Mouse (Mus musculus) neural tube, embryonic 12.5 days (tissue): ENCODE data around the gene Ddit4. TPM values are rescaled to one million over a fixed set of nuclear protein-coding genes. Genes with fewer than 3 reads are reported as not detected.
"Not testable (repeated sequence)": the region's sequence is repeated elsewhere in the genome, so short reads cannot be mapped to it uniquely, and the experiment has no call there.

Experiments
- ATAC-seq: fragments of 200-750 bp; cut with Nextera tagmentation; 2 replicates; pipeline ENCODE4 v1.8.0; 2017; ENCODE audit warnings: low read depth, mild to moderate bottlenecking, moderate TSS enrichment, moderate library complexity; ENCODE audit not compliant: low FRiP score
- H3K27ac ChIP-seq: fragments of 300-500 bp; sonication (generic); 2 replicates; pipeline ENCODE4 v1.5.1; 2016
- H3K27me3 ChIP-seq: fragments of 300-500 bp; sonication (generic); replicated peaks from 2 replicates; pipeline ENCODE4 v1.6.1; 2016; ENCODE audit warnings: mild to moderate bottlenecking
- H3K36me3 ChIP-seq: fragments of 300-500 bp; sonication (generic); 2 replicates; pipeline ENCODE4 v1.6.1; 2016; ENCODE audit warnings: mild to moderate bottlenecking
- H3K4me1 ChIP-seq: fragments of 300-500 bp; sonication (generic); 2 replicates; pipeline ENCODE4 v1.6.1; 2016
- H3K4me2 ChIP-seq: fragments of 300-500 bp; sonication (generic); replicated peaks from 2 replicates; pipeline ENCODE4 v1.6.1; 2016; ENCODE audit warnings: mild to moderate bottlenecking
- H3K4me3 ChIP-seq: fragments of 300-500 bp; sonication (generic); 2 replicates; pipeline ENCODE4 v1.5.1; 2016
- H3K9ac ChIP-seq: fragments of 300-500 bp; sonication (generic); 2 replicates; pipeline ENCODE4 v1.6.1; 2016; ENCODE audit warnings: mild to moderate bottlenecking
- H3K9me3 ChIP-seq: fragments of 300-500 bp; sonication (generic); 2 replicates; pipeline ENCODE4 v1.6.1; 2016; ENCODE audit warnings: mild to moderate bottlenecking
- WGBS: fragments of 180-500 bp; shearing (Covaris S2); methylation state at CpG from one replicate; pipeline ENCODE4 v1.1.7; 2016; 5-methylcytosine and 5-hydroxymethylcytosine counted together
- polyA plus RNA-seq: library from polyadenylated mRNA; unstranded; fragments of >200 nt; fragmentation: Nextera tagmentation; extraction: Ambion mirVana; gene quantifications from 2 replicates; pipeline ENCODE4 v1.2.1, GENCODE M21; 2016

Ddit4 gene
- polyA plus RNA-seq, result 75.7 and 78.9 TPM in 2 replicates

DNA sequence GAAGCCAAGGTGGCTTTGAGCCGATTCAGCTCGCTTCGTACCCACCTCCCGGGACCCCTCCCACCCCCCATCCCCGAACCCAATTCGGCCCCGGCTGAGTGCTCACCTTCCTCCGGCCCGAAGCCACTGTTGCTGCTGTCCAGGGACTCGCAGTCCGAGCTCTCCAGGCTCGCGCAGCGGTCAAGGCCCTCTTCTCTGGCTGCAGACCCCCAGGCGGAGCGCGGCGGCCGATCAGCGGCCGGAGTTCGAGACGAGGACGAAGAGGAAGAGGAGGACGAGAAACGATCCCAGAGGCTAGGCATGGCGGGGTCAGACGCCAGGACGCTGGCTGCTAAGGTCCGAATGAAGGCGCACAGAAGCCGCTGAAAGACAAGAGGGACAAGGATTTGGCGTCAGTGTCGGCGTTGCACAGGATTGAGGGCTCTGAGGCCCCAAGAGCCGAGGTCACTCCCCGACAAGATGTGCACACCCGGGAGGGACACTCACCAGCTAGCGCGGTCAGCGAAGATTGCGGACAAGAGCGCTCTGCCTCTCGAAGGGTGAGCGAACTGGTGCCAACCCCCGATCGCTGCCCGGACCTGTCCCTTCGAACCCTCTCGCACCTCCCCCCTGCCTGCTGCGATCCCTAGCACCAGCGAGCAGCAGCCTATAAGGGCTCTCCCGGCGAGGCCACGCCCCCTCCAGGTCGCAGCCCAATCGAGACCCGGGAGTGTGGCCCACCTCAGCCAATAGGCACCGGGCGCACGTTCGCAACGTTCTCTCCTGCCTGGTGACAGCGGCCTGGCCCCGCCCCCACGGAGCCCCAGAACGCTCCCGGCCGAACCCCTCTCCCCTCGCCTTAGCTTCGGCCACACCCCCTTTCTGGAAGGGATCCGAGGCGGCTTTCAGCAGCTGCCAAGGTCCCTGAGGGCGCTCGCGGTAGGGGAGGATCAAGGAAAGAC is at the start of gene Ddit4:
Gene Ddit4, minus strand, starts transcription at position 624 of the 941 bp plus-strand sequence.
- H3K4me1 ChIP-seq, result peaks cover 30% of the 10 kb centered on the region

GRCm38 (mm10) chr10:59999057-59999456 is 47.4 kb upstream of the Ddit4 start:
- WGBS, result 83% methylated on average over 3 of the region's 3 CpGs
- Histone ChIP-seq H3K9me3 (no peaks in the 10 kb centered on the region), H3K27ac (no peak overlapping the region), H3K4me2 (no peak overlapping the region), H3K27me3 (no peaks in the 10 kb centered on the region), H3K9ac (no peak overlapping the region), H3K4me1 (peaks cover 17% of the 10 kb centered on the region), H3K36me3 (peaks cover 21% of the 10 kb centered on the region), H3K4me3 (no peak overlapping the region)
- ATAC-seq, result no peak

More for the DNA sequence above, at the start of gene Ddit4:
- under 1% methylated on average over 76 of the region's 76 CpGs for WGBS
- peak; percentile 96 for ATAC-seq
- peaks cover 3% of the 10 kb centered on the region; the same call in 1 of the 2 replicates for H3K36me3 ChIP-seq
- H3K27me3 ChIP-seq, result no peaks in the 10 kb centered on the region
- peak within 1 kb of the TSS; percentile 91 for H3K4me3 ChIP-seq
- H3K9ac ChIP-seq, result peak within 1 kb of the TSS; percentile 95
- peak within 1 kb of the TSS; percentile 84 for H3K27ac ChIP-seq
- H3K4me2 ChIP-seq, result peak within 1 kb of the TSS; percentile 90
- no peaks in the 10 kb centered on the region for H3K9me3 ChIP-seq

GRCm38 (mm10) chr10:59997591-59997990 is 46.0 kb upstream of the Ddit4 start:
- no peaks in the 10 kb centered on the region for H3K27me3 ChIP-seq
- no peak overlapping the region for H3K9ac ChIP-seq
- no peak overlapping the region for H3K4me3 ChIP-seq
- peaks cover 24% of the 10 kb centered on the region for H3K36me3 ChIP-seq
- ATAC-seq, result no peak; the same call in 1 of the 2 replicates
- no peak overlapping the region for H3K4me2 ChIP-seq
- H3K27ac ChIP-seq, result no peak overlapping the region
- H3K9me3 ChIP-seq, result no peaks in the 10 kb centered on the region
- WGBS, result 31% methylated on average over 7 of the region's 7 CpGs
- H3K4me1 ChIP-seq, result peaks cover 15% of the 10 kb centered on the region

DNA sequence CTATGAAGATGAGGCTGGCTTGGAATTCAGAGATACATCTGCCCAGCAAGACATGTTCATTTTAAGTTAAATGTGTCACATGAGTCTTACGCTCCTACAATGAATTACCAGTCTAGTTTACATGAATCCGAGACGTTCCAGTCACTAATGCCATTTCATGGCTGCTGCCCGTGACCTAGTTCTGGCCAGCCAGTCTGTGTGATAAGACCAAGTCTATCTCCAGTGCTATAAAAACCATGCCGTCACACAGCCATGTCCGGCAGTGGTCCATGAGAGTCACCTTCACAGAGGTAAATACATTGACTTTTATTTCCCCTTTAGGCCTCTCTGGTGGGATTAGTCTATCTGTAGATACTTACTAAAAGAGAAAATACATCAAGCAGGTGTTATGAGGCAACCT is 44.3 kb upstream of the Ddit4 start:
- 96% methylated on average over 6 of the region's 6 CpGs for WGBS
- ATAC-seq, result no peak
- H3K27ac ChIP-seq, result no peak overlapping the region
- no peak overlapping the region for H3K4me2 ChIP-seq
- H3K4me3 ChIP-seq, result no peak overlapping the region
- no peaks in the 10 kb centered on the region for H3K9me3 ChIP-seq
- H3K9ac ChIP-seq, result no peak overlapping the region
- peaks cover 2% of the 10 kb centered on the region; the same call in 1 of the 2 replicates for H3K4me1 ChIP-seq
- H3K36me3 ChIP-seq, result peaks cover 27% of the 10 kb centered on the region
- no peaks in the 10 kb centered on the region for H3K27me3 ChIP-seq

DNA sequence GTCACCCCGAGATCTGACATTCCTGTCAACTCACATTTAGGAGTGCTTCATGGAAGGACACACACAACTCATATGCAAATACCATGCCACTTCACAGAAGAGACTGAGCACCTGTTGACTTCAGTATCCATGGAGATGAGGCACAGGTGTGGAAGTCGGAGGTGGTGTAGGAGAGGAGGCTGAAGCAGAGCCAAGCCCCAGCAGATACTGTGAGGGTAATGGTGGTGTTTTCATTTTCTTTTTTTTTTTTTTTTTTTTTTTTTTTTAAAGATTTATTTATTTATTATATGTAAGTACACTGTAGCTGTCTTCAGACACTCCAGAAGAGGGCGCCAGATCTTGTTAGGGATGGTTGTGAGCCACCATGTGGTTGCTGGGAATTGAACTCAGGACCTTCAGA is 42.2 kb upstream of the Ddit4 start:
- not testable (repeated sequence) for H3K4me2 ChIP-seq
- H3K36me3 ChIP-seq, result peaks cover 46% of the 10 kb centered on the region

GRCm38 (mm10) chr10:59992024-59992423 is 40.4 kb upstream of the Ddit4 start:
- H3K9me3 ChIP-seq, result no peaks in the 10 kb centered on the region
- no peaks in the 10 kb centered on the region for H3K4me1 ChIP-seq
- WGBS, result 86% methylated on average over 8 of the region's 8 CpGs
- no peak overlapping the region for H3K4me3 ChIP-seq
- peaks cover 64% of the 10 kb centered on the region for H3K36me3 ChIP-seq
- H3K9ac ChIP-seq, result no peak overlapping the region
- no peak overlapping the region for H3K27ac ChIP-seq
- no peak for ATAC-seq
- no peak overlapping the region for H3K4me2 ChIP-seq
- no peaks in the 10 kb centered on the region for H3K27me3 ChIP-seq

More for the DNA sequence above, 42.2 kb upstream of the Ddit4 start:
- H3K27me3 ChIP-seq, H3K27ac ChIP-seq, H3K9ac ChIP-seq, H3K9me3 ChIP-seq, H3K4me3 ChIP-seq, H3K4me1 ChIP-seq, ATAC-seq: not testable (repeated sequence)
- WGBS, result 91% methylated on average over 2 of the region's 3 CpGs

DNA sequence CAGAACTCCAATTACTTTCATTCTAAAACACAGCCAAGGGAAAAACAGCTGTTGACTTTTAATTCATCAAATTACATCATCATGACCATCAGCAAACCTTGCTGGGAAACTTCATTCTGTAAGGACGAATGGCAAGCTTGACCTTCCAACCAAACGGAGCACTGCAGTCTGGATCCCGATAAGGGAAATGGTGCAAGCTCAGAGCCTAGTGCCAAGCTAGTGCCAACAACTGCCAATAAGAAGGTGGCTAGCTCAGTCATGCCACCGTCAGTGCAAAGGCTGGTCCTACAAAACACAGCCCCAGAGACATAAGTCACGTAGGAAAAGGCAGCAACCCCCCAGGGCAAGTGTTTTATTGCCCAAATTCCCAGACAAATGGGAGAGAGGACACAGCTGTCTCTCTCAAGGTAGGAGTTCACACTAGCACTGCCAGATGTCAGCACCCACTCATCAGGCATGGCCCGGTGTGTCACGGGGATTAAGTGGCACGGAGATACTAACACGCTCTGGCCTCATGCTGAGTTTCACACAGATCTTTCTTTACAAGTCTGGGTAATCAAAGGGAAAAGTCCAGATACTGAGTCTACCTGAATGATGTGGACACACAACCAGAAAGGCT is 39.7 kb upstream of the Ddit4 start:
- ATAC-seq, result no peak

GRCm38 (mm10) chr10:59990393-59990792 is 38.8 kb upstream of the Ddit4 start:
- Histone ChIP-seq H3K4me1 (no peaks in the 10 kb centered on the region), H3K9me3 (no peaks in the 10 kb centered on the region), H3K4me3 (no peak overlapping the region), H3K36me3 (peaks cover 64% of the 10 kb centered on the region), H3K4me2 (no peak overlapping the region), H3K27ac (no peak overlapping the region), H3K27me3 (no peaks in the 10 kb centered on the region), H3K9ac (no peak overlapping the region)
- 95% methylated on average over 9 of the region's 9 CpGs for WGBS
- ATAC-seq, result no peak

More for the DNA sequence above, 39.7 kb upstream of the Ddit4 start:
- H3K9ac ChIP-seq, result no peak overlapping the region
- no peaks in the 10 kb centered on the region for H3K9me3 ChIP-seq
- H3K27me3 ChIP-seq, result no peaks in the 10 kb centered on the region
- no peak overlapping the region for H3K4me3 ChIP-seq
- peaks cover 66% of the 10 kb centered on the region for H3K36me3 ChIP-seq
- no peaks in the 10 kb centered on the region for H3K4me1 ChIP-seq
- 67% methylated on average over 9 of the region's 9 CpGs for WGBS
- no peak overlapping the region for H3K4me2 ChIP-seq
- no peak overlapping the region for H3K27ac ChIP-seq

- peaks cover 64% of the 10 kb centered on the region for H3K36me3 ChIP-seq
Observed at GRCm38 (mm10) chr10:59988036-59988435, 36.4 kb upstream of the Ddit4 start.

GRCm38 (mm10) chr10:59982379-59982873 is 30.8 kb upstream of the Ddit4 start:
- Histone ChIP-seq H3K4me1 (peaks cover 15% of the 10 kb centered on the region), H3K4me2 (no peak overlapping the region), H3K27ac (no peak overlapping the region), H3K36me3 (peaks cover 28% of the 10 kb centered on the region), H3K9ac (no peak overlapping the region), H3K4me3 (no peak overlapping the region), H3K27me3 (no peaks in the 10 kb centered on the region), H3K9me3 (no peaks in the 10 kb centered on the region)
- WGBS, result 94% methylated on average over 12 of the region's 12 CpGs
- ATAC-seq, result no peak

More at GRCm38 (mm10) chr10:59988036-59988435, 36.4 kb upstream of the Ddit4 start:
- H3K4me3 ChIP-seq, result no peak overlapping the region
- no peak for ATAC-seq
- no peaks in the 10 kb centered on the region for H3K9me3 ChIP-seq
- H3K4me2 ChIP-seq, result no peak overlapping the region
- no peaks in the 10 kb centered on the region for H3K27me3 ChIP-seq
- WGBS, result 85% methylated on average over 4 of the region's 4 CpGs
- no peaks in the 10 kb centered on the region for H3K4me1 ChIP-seq
- H3K27ac ChIP-seq, result no peak overlapping the region
- H3K9ac ChIP-seq, result no peak overlapping the region

- Histone ChIP-seq H3K9ac (no peak overlapping the region), H3K27ac (no peak overlapping the region), H3K4me1 (peaks cover 15% of the 10 kb centered on the region), H3K4me3 (no peak overlapping the region), H3K27me3 (no peaks in the 10 kb centered on the region), H3K36me3 (peaks cover 21% of the 10 kb centered on the region), H3K4me2 (no peak overlapping the region), H3K9me3 (no peaks in the 10 kb centered on the region)
- no peak for ATAC-seq
- 92% methylated on average over 9 of the region's 9 CpGs for WGBS
Observed at GRCm38 (mm10) chr10:59981792-59982191, 30.2 kb upstream of the Ddit4 start.

GRCm38 (mm10) chr10:59981336-59981735 is 29.7 kb upstream of the Ddit4 start:
- 82% methylated on average over 4 of the region's 4 CpGs for WGBS

More at GRCm38 (mm10) chr10:59981336-59981735, 29.7 kb upstream of the Ddit4 start:
- H3K4me1 ChIP-seq, result peaks cover 15% of the 10 kb centered on the region
- no peaks in the 10 kb centered on the region for H3K27me3 ChIP-seq
- H3K27ac ChIP-seq, result no peak overlapping the region
- H3K4me2 ChIP-seq, result no peak overlapping the region
- H3K9ac ChIP-seq, result no peak overlapping the region
- ATAC-seq, result no peak
- H3K9me3 ChIP-seq, result no peaks in the 10 kb centered on the region
- H3K4me3 ChIP-seq, result no peak overlapping the region
- peaks cover 19% of the 10 kb centered on the region for H3K36me3 ChIP-seq
